Mouse (Mus musculus) layer of hippocampus, postnatal 14 days (tissue): ENCODE data around the gene Gm28230. TPM values are rescaled to one million over a fixed set of nuclear protein-coding genes. Genes with fewer than 3 reads are reported as not detected.

ENCODE experiments used
- DNase-seq, 2 experiments: peaks; one replicate each; pipeline ENCODE4 v3.0.0; 2021 to 2022; ENCODE audit warnings: low spot score in 2 of 2, mixed read lengths in 1 of 2
- total RNA-seq, 2 experiments: library from RNA; stranded (reverse); gene quantifications; 2 replicates each; pipeline ENCODE4 v1.2.3; 2021

Gm28230 gene
- total RNA-seq, 2 experiments from 2014 or later: not detected

- DNase-seq: no peak
Observed at GRCm38 (mm10) chr2:74738623-74739475, 12.3 kb downstream of the Gm28230 start.

- DNase-seq: no peak
Observed at GRCm38 (mm10) chr2:74739476-74739800, 12.9 kb downstream of the Gm28230 start.

- DNase-seq: no peak
Observed at GRCm38 (mm10) chr2:74739869-74740268, 13.3 kb downstream of the Gm28230 start.

- DNase-seq: no peak
Observed at GRCm38 (mm10) chr2:74740311-74741091, 14.0 kb downstream of the Gm28230 start.

GRCm38 (mm10) chr2:74741252-74741978 is 14.9 kb downstream of the Gm28230 start:
- DNase-seq: no peak

GRCm38 (mm10) chr2:74741979-74742277 is 15.4 kb downstream of the Gm28230 start:
- DNase-seq: no peak

GRCm38 (mm10) chr2:74745540-74746297 is 19.2 kb downstream of the Gm28230 start:
- DNase-seq: no peak

DNA sequence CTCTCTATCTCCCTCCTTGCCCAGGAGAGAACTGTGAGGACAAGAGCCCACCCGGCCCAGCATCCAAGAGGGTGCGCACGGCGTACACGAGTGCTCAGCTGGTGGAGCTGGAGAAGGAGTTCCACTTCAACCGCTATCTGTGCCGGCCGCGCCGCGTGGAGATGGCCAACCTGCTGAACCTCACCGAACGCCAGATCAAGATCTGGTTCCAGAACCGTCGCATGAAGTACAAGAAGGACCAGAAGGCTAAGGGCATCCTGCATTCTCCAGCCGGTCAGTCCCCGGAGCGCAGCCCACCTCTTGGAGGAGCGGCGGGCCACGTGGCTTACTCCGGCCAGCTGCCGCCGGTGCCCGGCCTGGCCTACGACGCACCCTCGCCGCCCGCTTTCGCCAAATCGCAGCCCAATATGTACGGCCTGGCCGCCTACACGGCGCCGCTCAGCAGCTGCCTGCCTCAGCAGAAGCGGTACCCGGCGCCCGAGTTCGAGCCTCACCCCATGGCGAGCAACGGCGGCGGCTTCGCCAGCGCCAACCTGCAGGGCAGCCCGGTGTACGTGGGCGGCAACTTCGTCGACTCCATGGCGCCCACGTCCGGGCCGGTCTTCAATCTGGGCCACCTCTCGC is 19.9 kb downstream of the Gm28230 start:
- no peak for DNase-seq

DNA sequence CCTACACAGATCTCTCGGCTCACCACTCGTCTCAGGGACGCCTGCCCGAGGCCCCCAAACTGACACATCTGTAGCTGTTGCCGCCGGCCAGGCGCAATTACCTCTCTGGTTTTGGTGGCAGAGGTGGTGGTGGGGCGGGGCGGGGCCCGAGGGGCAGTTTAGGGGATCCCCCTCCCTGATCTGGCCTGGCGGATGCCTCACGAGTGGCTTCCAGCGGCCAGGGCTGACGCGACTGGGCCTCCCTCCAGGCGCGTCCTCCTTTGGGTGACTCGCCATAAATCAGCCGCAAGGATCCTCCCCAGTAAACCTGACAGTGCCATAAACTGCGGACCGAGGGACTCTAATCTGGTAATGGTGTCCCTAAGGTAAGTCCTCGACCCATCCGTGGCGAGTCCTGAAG is 20.5 kb downstream of the Gm28230 start:
- no peak for DNase-seq

GRCm38 (mm10) chr2:74747661-74748141 is 21.2 kb downstream of the Gm28230 start:
- no peak for DNase-seq

GRCm38 (mm10) chr2:74748436-74748995 is 22.0 kb downstream of the Gm28230 start:
- DNase-seq: no peak

- DNase-seq: no peak
Observed at GRCm38 (mm10) chr2:74749337-74750121, 23.0 kb downstream of the Gm28230 start.

- DNase-seq: no peak
Observed at GRCm38 (mm10) chr2:74750731-74751250, 24.3 kb downstream of the Gm28230 start.

DNA sequence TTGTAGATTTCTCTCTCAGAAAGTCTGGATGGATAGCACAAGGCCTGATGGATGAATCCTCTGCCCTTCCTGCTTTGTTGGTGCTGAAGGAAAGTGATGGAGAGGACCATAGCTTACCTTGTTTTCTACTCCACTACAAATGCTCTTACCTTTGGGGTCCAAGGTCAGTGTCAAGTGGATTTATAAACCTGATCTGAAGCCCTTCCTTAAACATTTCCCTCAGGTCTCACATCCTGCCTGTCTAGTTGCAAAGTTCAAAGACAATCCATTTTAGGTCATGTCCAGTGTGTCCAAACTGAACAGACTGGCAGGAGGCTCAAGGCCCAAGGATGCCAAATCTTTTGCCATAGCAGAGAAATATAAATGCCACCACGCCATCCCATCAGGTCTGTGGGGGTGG is 25.3 kb downstream of the Gm28230 start:
- no peak for DNase-seq

- no peak for DNase-seq
Observed at GRCm38 (mm10) chr2:74752431-74753174, 26.1 kb downstream of the Gm28230 start.

- DNase-seq: no peak
Observed at GRCm38 (mm10) chr2:74753175-74753523, 26.6 kb downstream of the Gm28230 start.

DNA sequence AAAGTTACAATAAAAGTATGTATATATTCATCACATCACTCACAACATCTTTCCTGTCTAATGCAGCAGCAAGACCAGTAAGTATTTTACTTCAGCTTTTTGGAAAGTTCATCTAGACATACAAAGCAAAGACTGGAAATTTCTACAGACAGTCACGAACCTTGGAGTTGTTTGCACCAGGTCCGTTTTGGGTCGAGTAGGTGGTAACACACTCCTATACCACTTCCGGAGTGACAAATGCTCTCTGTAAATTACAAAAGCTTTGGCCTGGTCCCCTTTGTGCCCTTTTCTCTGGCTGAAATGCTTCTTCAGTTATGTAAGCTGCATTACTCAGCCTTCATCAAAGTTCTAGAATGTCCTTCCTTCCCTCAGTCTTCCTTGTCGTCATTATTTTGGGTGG is 27.2 kb downstream of the Gm28230 start:
- no peak for DNase-seq

DNA sequence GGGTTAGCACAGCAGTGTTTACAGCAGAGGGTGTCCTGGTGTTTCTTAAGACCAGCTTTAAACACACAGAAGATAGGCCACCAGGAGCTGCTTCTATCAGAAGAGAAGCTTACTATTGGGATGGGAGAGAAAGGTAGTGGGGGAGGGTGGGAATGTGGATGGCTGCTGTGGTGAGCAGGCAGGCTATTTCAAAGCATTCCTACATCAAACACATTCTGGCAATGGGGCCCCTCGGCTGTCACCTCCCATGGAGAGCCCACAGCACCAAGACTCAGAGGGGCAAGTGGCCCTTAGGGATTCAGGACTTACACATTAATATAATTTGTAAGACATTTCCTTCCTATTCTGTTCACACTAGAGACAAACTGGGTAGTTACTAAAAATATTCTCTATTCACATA is 33.6 kb downstream of the Gm28230 start:
- no peak for DNase-seq

- DNase-seq: no peak
Observed at GRCm38 (mm10) chr2:74761941-74762340, 35.4 kb downstream of the Gm28230 start.
